8 mouse cellular contexts compared by ENCODE assay signal in the genomic region with DNA sequence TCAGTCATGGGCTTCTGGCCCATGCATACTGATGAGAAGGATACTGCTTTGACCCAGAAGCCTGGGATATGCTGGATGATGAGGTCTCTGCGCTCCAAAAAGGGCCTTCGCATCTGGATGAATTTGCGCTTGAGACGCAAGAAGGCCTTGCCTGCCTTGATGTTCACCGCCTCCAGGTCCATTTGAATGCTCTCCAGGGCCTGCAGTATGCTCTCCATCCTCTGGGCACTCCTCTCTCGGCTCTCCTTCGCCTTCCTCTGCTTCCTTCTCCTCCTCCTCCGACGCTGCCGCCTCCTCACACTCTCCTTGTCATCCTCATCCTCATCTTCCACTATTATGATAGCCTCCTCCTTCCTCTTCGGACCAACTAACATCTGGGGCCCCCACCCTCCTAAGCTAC. TPM values are rescaled to one million over a fixed set of nuclear protein-coding genes. Genes with fewer than 3 reads are reported as not detected.
DNase-seq lines count a peak whose midpoint lies in the region; ATAC-seq and TF ChIP-seq lines count a peak whose summit lies in the region.

No protein-coding gene starts in this region.

- peak overlapping the region; percentile 71 for H3K9ac ChIP-seq in neural tube, embryonic 11.5 days (ENCODE audit: low read length)
- peak overlapping the region; percentile 60; the same call in 1 of the 2 replicates for H3K9ac ChIP-seq in liver, embryonic 15.5 days

- 21% methylated on average over 10 of the region's 11 CpGs for whole genome bisulfite sequencing in cerebellum, adult 2 months
- 30% methylated on average over 11 of the region's 11 CpGs for WGBS in neural tube, embryonic 11.5 days
- 43% methylated on average over 11 of the region's 11 CpGs for WGBS in liver, embryonic 15.5 days (ENCODE audit: insufficient replicate concordance)

- no peak for TF ChIP-seq CTCF in cerebellum, adult 2 months (IDR thresholded peaks at IDR 0.05; ENCODE audit: borderline replicate concordance, insufficient read depth, low read depth, low read length)

- no peaks in the 10 kb centered on the region for H3K36me3 ChIP-seq in neural tube, embryonic 11.5 days (ENCODE audit: control insufficient read depth, insufficient read depth, low read length)
- no peaks in the 10 kb centered on the region for H3K36me3 ChIP-seq in liver, embryonic 15.5 days (replicated peaks)

- H3K4me3 ChIP-seq in cerebellum, adult 2 months (replicated peaks; ENCODE audit: insufficient read depth, low read depth, low read length) = peak overlapping the region; percentile 78
- peak overlapping the region; percentile 59 for H3K4me3 ChIP-seq in neural tube, embryonic 11.5 days (ENCODE audit: low read depth, low read length)
- H3K4me3 ChIP-seq in liver, embryonic 15.5 days (replicated peaks) = peak overlapping the region; percentile 63

- H3K27me3 ChIP-seq in cerebellum, adult 2 months (ENCODE audit: control insufficient read depth, insufficient read depth, low read length) = no peaks in the 10 kb centered on the region
- H3K27me3 ChIP-seq in neural tube, embryonic 11.5 days (ENCODE audit: control insufficient read depth, insufficient read depth, low read length) = peaks cover 40% of the 10 kb centered on the region
- peaks cover 40% of the 10 kb centered on the region for H3K27me3 ChIP-seq in liver, embryonic 15.5 days

- peak overlapping the region; percentile 24 for H3K27ac ChIP-seq in cerebellum, adult 2 months (ENCODE audit: insufficient read depth, low read length)
- 0 out of 2 replicates have a peak overlapping the region, but pooled peaks have one; percentile 20 for H3K27ac ChIP-seq in neural tube, embryonic 11.5 days (ENCODE audit: low read depth, low read length)
- no peak overlapping the region; the same call in 1 of the 2 replicates for H3K27ac ChIP-seq in liver, embryonic 15.5 days (replicated peaks)

- peaks cover 9% of the 10 kb centered on the region for H3K4me1 ChIP-seq in cerebellum, adult 2 months (ENCODE audit: control insufficient read depth, insufficient read depth, low read length)
- H3K4me1 ChIP-seq in neural tube, embryonic 11.5 days (ENCODE audit: control insufficient read depth, insufficient read depth, low read length) = no peaks in the 10 kb centered on the region; the same call in 1 of the 2 replicates
- peaks cover 21% of the 10 kb centered on the region; the same call in 1 of the 2 replicates for H3K4me1 ChIP-seq in liver, embryonic 15.5 days (replicated peaks)

- TF ChIP-seq POLR2A in cerebellum, adult 2 months (IDR thresholded peaks at IDR 0.05; ENCODE audit: borderline replicate concordance, insufficient read depth, low read length) = no peak

- peak overlapping the region; percentile 51 for H3K4me2 ChIP-seq in neural tube, embryonic 11.5 days (ENCODE audit: low read depth)
- H3K4me2 ChIP-seq in liver, embryonic 15.5 days = peak overlapping the region; percentile 80

- H3K9me3 ChIP-seq in neural tube, embryonic 11.5 days (ENCODE audit: control insufficient read depth, low read length) = no peaks in the 10 kb centered on the region
- H3K9me3 ChIP-seq in liver, embryonic 15.5 days (replicated peaks) = no peaks in the 10 kb centered on the region

- no peak for ATAC-seq in neural tube, embryonic 11.5 days (ENCODE audit: insufficient read depth, low FRiP score, low TSS enrichment)
- no peak for ATAC-seq in liver, embryonic 15.5 days (ENCODE audit: insufficient read depth)
- ATAC-seq in inflammation-experienced regulatory T-cells, adult 6 months = no peak

- DNase-seq in cerebellum, adult 2 months = peak; percentile 46
- DNase-seq in cerebellum, adult 11 months = no peak
- peak; percentile 31 for DNase-seq in neural tube, embryonic 11.5 days (ENCODE audit: low spot score)
- DNase-seq in neural tube, embryonic 10.5 days (ENCODE audit: extremely low spot score, low spot score) = no peak
- peak; percentile 8 for DNase-seq in forelimb bud, embryonic 11.5 days (ENCODE audit: low read depth, low spot score)
- no peak for DNase-seq in spleen, postnatal 10 days (ENCODE audit: low spot score in 2 of 2)

RNA-seq across cellular contexts. Expression of a gene that starts 0.7 kb away (rescaled TPM):
- polyA plus RNA-seq in cerebellum, adult 2 months (2012; rRNA removed) = 191 and 195 TPM in 2 replicates
- 32.3 and 34.4 TPM in 2 replicates for polyA plus RNA-seq in neural tube, embryonic 11.5 days (2014; fragmentation: Nextera tagmentation; extraction: Ambion mirVana)
- polyA plus RNA-seq in liver, embryonic 15.5 days (2015; fragmentation: Nextera tagmentation; extraction: Ambion mirVana) = 4.5 and 5.5 TPM in 2 replicates
- polyA plus RNA-seq in inflammation-experienced regulatory T-cells, adult 6 months (2017; shearing (Covaris generic)) = 10 to 100 TPM in 2 of 3 experiments, 1 to 10 TPM in 1; 8.6 to 15.8 (median 12.8) TPM

RNA-seq across cellular contexts. Expression of a gene that starts 14.2 kb away (rescaled TPM):
- polyA plus RNA-seq in cerebellum, adult 2 months (2012; rRNA removed) = 25.5 and 28.8 TPM in 2 replicates
- 17.0 and 17.8 TPM in 2 replicates for polyA plus RNA-seq in neural tube, embryonic 11.5 days (2014; fragmentation: Nextera tagmentation; extraction: Ambion mirVana)
- 2.8 and 3.2 TPM in 2 replicates for polyA plus RNA-seq in liver, embryonic 15.5 days (2015; fragmentation: Nextera tagmentation; extraction: Ambion mirVana)
- polyA plus RNA-seq in inflammation-experienced regulatory T-cells, adult 6 months (2017; shearing (Covaris generic)) = 10 to 100 TPM; 23.5 to 46.6 (median 37.2) TPM

RNA-seq across cellular contexts. Expression of a gene that starts 27.0 kb away (rescaled TPM):
- polyA plus RNA-seq in cerebellum, adult 2 months (2012; rRNA removed) = 18.3 and 21.0 TPM in 2 replicates
- polyA plus RNA-seq in neural tube, embryonic 11.5 days (2014; fragmentation: Nextera tagmentation; extraction: Ambion mirVana) = 5.8 and 6.1 TPM in 2 replicates
- 0.03 and 0.12 TPM in 2 replicates for polyA plus RNA-seq in liver, embryonic 15.5 days (2015; fragmentation: Nextera tagmentation; extraction: Ambion mirVana)
- polyA plus RNA-seq in inflammation-experienced regulatory T-cells, adult 6 months (2017; shearing (Covaris generic)) = not detected

Comparison
In these comparisons a context has a peak if more than half of its experiments do, and no peak if none do; other contexts are left out.
1. DNase-seq: peak in cerebellum, adult 2 months (2 of 2), neural tube, embryonic 11.5 days (single experiment) and forelimb bud, embryonic 11.5 days (single experiment); none in cerebellum, adult 11 months (single experiment), neural tube, embryonic 10.5 days (single experiment) and spleen, postnatal 10 days (0 of 2).
2. Peak in every context shown above with its lines, with median percentiles within 50 percentile points of each other: H3K4me3 ChIP-seq.